Mouse (Mus musculus): ENCODE measurements around the gene Pnrc2. TPM values are rescaled to one million over a fixed set of nuclear protein-coding genes. Genes with fewer than 3 reads are reported as not detected.
A peak's percentile ranks its signal among the peaks of the same experiment; 100 is the strongest.

Gene Pnrc2
- polyA plus RNA-seq, 1 experiment from 2014 or later = 180 TPM

DNA sequence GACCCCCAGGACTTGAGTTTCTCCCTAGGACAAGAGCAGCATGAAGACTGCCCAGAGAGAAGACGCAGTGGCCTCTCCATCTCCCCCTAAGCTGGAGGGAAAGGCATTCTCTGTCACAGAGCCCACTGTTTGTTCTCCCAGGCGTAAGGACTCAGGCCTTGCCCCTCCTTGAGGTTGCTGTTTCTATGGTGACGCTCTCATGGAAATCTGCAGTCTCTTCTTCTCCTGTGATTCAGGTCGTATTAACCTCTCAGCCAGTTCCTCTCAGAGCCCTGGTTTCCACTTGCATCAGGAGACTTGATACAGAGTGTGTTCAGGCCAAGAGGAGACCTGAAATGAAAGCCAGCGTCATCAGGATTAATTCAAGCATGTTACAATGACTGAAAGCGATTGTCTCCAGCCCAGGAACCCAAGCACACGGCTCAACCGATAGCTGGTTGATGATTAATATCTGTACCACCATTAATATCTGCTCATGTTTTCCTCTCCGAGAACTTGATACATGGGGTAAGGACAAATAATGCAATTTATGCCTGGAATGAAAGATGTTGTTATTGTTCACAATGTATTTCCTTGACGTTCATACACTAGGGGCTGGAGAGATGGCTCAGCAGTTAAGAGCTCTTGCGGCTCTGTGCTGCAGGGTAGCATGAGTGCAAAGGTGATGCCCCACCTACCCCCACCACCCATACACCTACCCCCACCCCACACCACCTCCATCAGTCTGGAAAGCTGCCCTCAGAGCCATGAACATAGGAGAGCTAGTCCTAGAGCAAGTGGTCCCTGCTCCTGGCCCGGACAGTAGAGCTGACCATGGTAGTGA, 40.1 kb downstream of the Pnrc2 start:
- Histone ChIP-seq H3K4me3 (no peak overlapping the region; the same call in 1 of the 2 replicates), H3K9me3 (replicated peaks) (no peaks in the 10 kb centered on the region), H3K4me1 (peaks cover 28% of the 10 kb centered on the region), H3K36me3 (ENCODE audit: poor library complexity, severe bottlenecking) (no peaks in the 10 kb centered on the region), H3K27ac (peak overlapping the region; percentile 80), H3K4me2 (peak overlapping the region; percentile 32), H3K27me3 (no peaks in the 10 kb centered on the region), H3K9ac (0 out of 2 replicates have a peak overlapping the region, but pooled peaks have one; percentile 21)
- 40% methylated on average over 12 of the region's 12 CpGs for WGBS
- ATAC-seq = peak; percentile 72; the same call in 1 of the 2 replicates

GRCm38 (mm10) chr4:135832070-135832469, 41.6 kb downstream of the Pnrc2 start:
- no peak for ATAC-seq
- no peak overlapping the region for H3K27ac ChIP-seq
- H3K36me3 ChIP-seq (ENCODE audit: poor library complexity, severe bottlenecking) = no peaks in the 10 kb centered on the region
- H3K9ac ChIP-seq = no peak overlapping the region
- no peaks in the 10 kb centered on the region for H3K27me3 ChIP-seq
- no peak overlapping the region for H3K4me2 ChIP-seq
- peaks cover 32% of the 10 kb centered on the region for H3K4me1 ChIP-seq
- H3K9me3 ChIP-seq (replicated peaks) = no peaks in the 10 kb centered on the region
- WGBS = 80% methylated on average over 11 of the region's 11 CpGs
- H3K4me3 ChIP-seq = no peak overlapping the region

GRCm38 (mm10) chr4:135828491-135828890, 45.2 kb downstream of the Pnrc2 start:
- Histone ChIP-seq H3K27ac (peak overlapping the region; percentile 74), H3K4me3 (no peak overlapping the region), H3K4me1 (peaks cover 26% of the 10 kb centered on the region), H3K27me3 (no peaks in the 10 kb centered on the region), H3K9me3 (replicated peaks) (no peaks in the 10 kb centered on the region), H3K36me3 (ENCODE audit: poor library complexity, severe bottlenecking) (no peaks in the 10 kb centered on the region), H3K4me2 (peak overlapping the region; percentile 45), H3K9ac (peak overlapping the region; percentile 30; the same call in 1 of the 2 replicates)
- 16% methylated on average over 11 of the region's 11 CpGs for WGBS
- ATAC-seq = no peak

DNA sequence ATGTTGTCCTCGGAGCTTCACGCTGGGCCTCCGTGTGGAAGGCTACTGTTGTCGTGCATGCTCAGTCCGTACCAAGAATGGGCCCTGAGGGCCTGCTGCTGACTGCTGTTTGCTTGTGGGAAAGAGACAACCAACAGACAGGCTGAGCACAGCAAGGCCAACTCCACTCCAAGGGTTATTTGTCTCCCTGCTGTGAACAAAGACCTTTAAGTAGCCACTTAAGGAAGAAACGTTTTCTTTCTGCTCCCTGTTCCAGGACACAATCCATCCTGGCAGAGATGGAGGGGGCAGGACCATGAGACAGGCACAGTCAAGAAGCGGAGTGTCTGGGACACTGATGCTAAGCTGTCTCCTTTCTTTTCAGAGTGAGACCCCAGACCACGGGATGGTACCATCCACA, 49.4 kb downstream of the Pnrc2 start:
- Histone ChIP-seq H3K9ac (no peak overlapping the region), H3K4me1 (peaks cover 14% of the 10 kb centered on the region), H3K9me3 (replicated peaks) (no peaks in the 10 kb centered on the region), H3K36me3 (ENCODE audit: poor library complexity, severe bottlenecking) (no peaks in the 10 kb centered on the region), H3K4me2 (no peak overlapping the region), H3K27me3 (no peaks in the 10 kb centered on the region), H3K27ac (no peak overlapping the region), H3K4me3 (no peak overlapping the region)
- WGBS = 46% methylated on average over 8 of the region's 8 CpGs
- no peak for ATAC-seq

- ATAC-seq = no peak
- Histone ChIP-seq H3K9ac (no peak overlapping the region), H3K36me3 (ENCODE audit: poor library complexity, severe bottlenecking) (no peaks in the 10 kb centered on the region), H3K27me3 (no peaks in the 10 kb centered on the region), H3K4me3 (no peak overlapping the region), H3K4me2 (no peak overlapping the region), H3K9me3 (replicated peaks) (0 out of 2 replicates have a peak, but pooled peaks cover 3% of the 10 kb centered on the region), H3K4me1 (peaks cover 4% of the 10 kb centered on the region), H3K27ac (no peak overlapping the region)
- WGBS = 69% methylated on average over 2 of the region's 2 CpGs
Measured at GRCm38 (mm10) chr4:135823298-135823697, 50.4 kb downstream of the Pnrc2 start.

GRCm38 (mm10) chr4:135821772-135822171, 51.9 kb downstream of the Pnrc2 start:
- H3K4me2 ChIP-seq = no peak overlapping the region
- H3K27ac ChIP-seq = no peak overlapping the region
- 81% methylated on average over 4 of the region's 4 CpGs for WGBS
- no peaks in the 10 kb centered on the region for H3K36me3 ChIP-seq (ENCODE audit: poor library complexity, severe bottlenecking)
- H3K4me3 ChIP-seq = no peak overlapping the region
- ATAC-seq = no peak
- H3K27me3 ChIP-seq = no peaks in the 10 kb centered on the region
- peaks cover 3% of the 10 kb centered on the region; the same call in 1 of the 2 replicates for H3K4me1 ChIP-seq
- H3K9ac ChIP-seq = no peak overlapping the region
- H3K9me3 ChIP-seq (replicated peaks) = 0 out of 2 replicates have a peak, but pooled peaks cover 3% of the 10 kb centered on the region

Other genes with a start within 250 kb of the Pnrc2 start
- gene Ifnlr1, start 187.6 kb downstream of the Pnrc2 start, polyA plus RNA-seq (2015; fragmentation: Nextera tagmentation; extraction: Ambion mirVana) = 0.13 TPM in 2 replicates
- gene Il22ra1, start 145.7 kb downstream of the Pnrc2 start, polyA plus RNA-seq (2015; fragmentation: Nextera tagmentation; extraction: Ambion mirVana) = not detected in 2 replicates
- 0.09 TPM in 1 of 2 replicates, not detected in the other for gene Myom3, start 114.1 kb downstream of the Pnrc2 start, polyA plus RNA-seq (2015; fragmentation: Nextera tagmentation; extraction: Ambion mirVana)
- gene Srsf10, start 18.1 kb downstream of the Pnrc2 start, polyA plus RNA-seq (2015; fragmentation: Nextera tagmentation; extraction: Ambion mirVana) = 341 and 352 TPM in 2 replicates
- 0.13 and 0.21 TPM in 2 replicates for gene Cnr2, start 21.5 kb upstream of the Pnrc2 start, polyA plus RNA-seq (2015; fragmentation: Nextera tagmentation; extraction: Ambion mirVana)
- 41.7 and 56.6 TPM in 2 replicates for gene Fuca1, start 46.9 kb upstream of the Pnrc2 start, polyA plus RNA-seq (2015; fragmentation: Nextera tagmentation; extraction: Ambion mirVana)
- gene Hmgcl, start 72.6 kb upstream of the Pnrc2 start, polyA plus RNA-seq (2015; fragmentation: Nextera tagmentation; extraction: Ambion mirVana) = 56.2 and 57.1 TPM in 2 replicates
- gene Gale, start 89.9 kb upstream of the Pnrc2 start, polyA plus RNA-seq (2015; fragmentation: Nextera tagmentation; extraction: Ambion mirVana) = 28.7 and 33.6 TPM in 2 replicates
- 163 and 173 TPM in 2 replicates for gene Lypla2, start 98.8 kb upstream of the Pnrc2 start, polyA plus RNA-seq (2015; fragmentation: Nextera tagmentation; extraction: Ambion mirVana)
- 50.9 and 53.6 TPM in 2 replicates for gene Pithd1, start 113.4 kb upstream of the Pnrc2 start, polyA plus RNA-seq (2015; fragmentation: Nextera tagmentation; extraction: Ambion mirVana)
- 29.1 and 30.9 TPM in 2 replicates for gene Eloa, start 147.9 kb upstream of the Pnrc2 start, polyA plus RNA-seq (2015; fragmentation: Nextera tagmentation; extraction: Ambion mirVana)
- gene Rpl11, start 179.6 kb upstream of the Pnrc2 start, polyA plus RNA-seq (2015; fragmentation: Nextera tagmentation; extraction: Ambion mirVana) = 383 and 388 TPM in 2 replicates